Mouse (Mus musculus): Measurements from ENCODE around the gene Cacng6.
A peak's percentile ranks its signal among the peaks of the same experiment; 100 is the strongest.

Cacng6 gene

DNA sequence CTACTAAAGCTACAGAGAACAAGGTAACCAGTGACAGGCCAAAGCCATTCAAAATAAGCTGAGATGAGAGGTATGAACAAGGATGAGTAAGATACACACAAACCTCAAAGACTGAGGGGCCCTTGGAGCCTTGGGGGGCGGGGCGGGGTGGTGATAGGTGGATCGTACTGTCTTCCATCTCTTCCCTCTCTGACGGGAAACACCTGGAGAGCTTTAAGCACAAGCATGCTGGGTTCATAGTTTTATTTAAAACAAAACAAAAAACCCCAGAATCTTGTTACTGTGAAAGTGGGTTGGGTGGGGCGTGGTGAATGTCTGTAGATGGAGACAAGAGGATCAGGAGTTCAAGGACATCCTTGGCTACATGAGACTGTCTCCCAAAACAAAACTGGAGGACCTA, 3.5 kb upstream of the Cacng6 start:
- no peak for DNase-seq

- no peak for DNase-seq
Measured at GRCm38 (mm10) chr7:3421297-3421696, 2.7 kb upstream of the Cacng6 start.

DNA sequence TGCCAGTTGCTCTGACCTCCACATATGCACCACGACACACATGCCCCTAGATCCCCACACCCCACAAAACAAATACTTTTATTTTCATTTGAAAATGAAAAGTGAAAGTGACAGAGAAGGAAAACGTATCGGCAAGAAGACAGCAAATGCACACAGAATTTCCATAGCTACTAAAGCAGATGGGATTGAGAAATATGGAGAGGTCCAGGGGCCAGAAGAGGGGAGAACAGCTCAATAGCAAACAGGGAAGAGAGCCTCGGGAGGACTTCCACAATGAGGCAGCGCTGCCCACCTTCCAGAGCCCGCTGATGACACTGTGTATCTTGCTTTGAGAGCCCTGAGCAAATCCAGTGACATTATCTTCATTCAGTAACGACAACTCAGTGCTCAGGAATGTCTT, 1.9 kb upstream of the Cacng6 start:
- DNase-seq, result no peak

DNA sequence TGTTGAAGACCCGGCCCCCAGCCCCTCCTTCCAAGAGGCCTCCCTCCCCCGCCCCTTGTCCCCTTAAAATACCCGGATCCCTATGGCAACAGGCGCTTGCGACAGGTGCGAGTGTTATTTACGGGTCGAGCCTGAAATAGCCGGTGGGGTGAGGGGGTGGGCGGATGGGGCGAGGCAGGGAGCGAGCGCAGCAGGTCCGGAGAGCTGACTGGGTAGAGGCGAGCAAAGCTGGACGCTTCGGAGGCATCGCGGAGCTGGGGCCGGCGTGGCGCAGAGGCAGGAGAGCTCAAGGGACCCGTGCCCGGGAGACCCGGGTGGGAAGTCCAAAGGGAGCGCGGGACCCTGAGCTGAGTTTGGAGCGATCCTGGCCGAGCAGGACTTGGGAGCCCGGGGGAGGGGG, 565 bp upstream of the Cacng6 start:
- no peak for DNase-seq

GRCm38 (mm10) chr7:3425141-3425540, 1.1 kb downstream of the Cacng6 start:
- no peak for DNase-seq

GRCm38 (mm10) chr7:3430161-3430560, 6.2 kb downstream of the Cacng6 start:
- no peak for DNase-seq

DNA sequence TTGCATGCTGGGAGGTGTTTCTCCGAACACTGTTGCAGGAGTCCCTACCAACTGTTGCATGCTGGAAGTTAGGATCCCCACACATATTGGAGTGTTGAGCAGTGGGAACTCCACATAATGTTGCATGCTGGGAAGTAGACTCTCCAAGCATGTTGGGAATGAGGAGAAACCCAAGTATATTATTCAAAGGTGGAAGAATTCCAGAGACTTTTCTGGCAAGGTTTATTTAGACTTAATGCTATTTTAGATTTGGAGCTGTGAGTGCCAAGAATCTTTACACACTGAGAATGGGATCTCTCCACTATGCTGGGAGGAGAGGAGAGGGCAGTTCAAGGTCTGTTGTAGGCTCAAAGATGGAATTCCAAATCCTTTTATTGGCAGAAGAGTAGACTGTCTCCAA, 8.1 kb downstream of the Cacng6 start:
- no peak for DNase-seq

DNA sequence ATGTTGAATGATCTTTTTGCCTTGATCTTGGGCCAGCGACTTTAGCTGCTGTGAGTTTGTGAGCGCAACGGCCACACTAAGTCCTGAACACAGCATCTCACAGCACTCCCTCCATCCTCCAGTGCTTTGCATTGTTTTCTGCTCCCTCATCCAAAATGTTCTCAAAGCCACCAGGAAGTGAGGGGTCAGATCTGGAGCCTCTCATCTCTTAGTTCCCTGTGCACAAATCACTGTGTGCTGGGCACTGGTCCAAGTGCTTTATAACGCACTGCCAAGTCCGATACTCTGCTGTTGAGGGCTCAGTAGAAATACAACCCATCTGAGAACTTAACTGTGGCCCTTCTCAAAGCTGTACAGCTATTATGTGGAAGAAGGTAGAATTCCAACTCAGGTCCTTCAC, 13.9 kb downstream of the Cacng6 start:
- no peak for DNase-seq

DNA sequence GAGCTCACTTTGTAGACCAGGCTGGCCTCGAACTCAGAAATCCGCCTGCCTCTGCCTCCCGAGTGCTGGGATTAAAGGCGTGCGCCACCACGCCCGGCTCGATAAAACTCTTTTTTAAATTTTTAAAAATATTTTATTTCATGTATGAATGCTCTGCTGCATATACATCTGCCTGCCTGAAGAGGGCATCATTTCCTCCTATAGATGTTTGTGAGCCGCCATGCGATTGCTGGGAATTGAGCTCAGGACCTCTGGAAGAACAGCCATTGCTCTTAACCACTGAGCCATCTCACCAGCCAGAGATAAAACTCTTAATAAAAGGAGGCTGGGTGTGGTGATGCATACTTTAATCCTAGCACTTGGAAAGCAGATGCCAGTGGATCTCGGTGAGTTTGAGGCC, 16.0 kb downstream of the Cacng6 start:
- no peak for DNase-seq

GRCm38 (mm10) chr7:3440526-3440925, 16.5 kb downstream of the Cacng6 start:
- DNase-seq, result no peak

DNA sequence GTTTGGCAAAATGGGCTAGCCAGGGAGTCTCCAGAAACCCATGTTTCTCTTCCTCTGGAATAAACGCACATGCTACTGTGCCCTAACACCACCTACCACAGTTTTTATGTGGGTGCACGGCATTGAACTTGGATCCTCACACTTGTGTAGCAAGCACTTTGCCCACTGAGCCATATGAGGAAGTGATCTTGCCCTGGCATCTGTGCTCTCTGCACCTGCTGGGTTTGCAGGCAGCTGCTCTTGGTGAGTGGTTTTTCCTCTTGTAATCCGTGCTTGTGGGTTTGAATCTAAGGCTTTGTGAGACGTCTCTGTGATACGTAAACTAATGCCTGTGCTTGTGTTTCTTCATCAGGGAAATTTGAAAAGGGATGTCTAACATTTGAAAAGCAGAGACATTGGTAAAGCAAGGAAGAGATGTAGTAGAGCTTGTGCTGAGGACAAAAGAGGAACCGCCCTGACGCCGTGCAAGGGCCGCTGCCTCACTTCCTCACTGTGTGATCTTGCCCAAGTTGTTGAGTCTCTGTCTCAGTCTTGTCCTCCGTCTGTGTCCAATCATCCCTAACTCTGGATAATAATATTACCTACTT, 18.6 kb downstream of the Cacng6 start:
- no peak for DNase-seq

DNA sequence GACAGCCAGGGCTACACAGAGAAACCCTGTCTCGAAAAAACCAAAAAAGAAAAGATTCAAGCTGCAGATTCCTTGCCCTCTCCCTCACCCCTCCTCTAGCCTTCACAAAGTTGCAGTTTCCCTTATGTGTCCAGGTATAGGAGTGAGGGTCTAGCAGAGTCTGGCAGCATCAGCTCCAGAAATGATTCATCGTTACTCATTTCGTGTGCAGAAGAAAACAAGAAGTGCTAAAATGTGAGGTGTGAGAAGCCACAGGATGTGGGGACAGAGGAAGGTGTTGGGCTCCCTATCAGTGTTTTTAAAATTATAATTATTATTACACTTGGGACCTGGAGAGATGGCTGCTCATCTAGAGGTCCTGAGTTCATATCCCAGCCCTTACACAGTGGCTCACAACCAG, 20.7 kb downstream of the Cacng6 start:
- no peak for DNase-seq

DNA sequence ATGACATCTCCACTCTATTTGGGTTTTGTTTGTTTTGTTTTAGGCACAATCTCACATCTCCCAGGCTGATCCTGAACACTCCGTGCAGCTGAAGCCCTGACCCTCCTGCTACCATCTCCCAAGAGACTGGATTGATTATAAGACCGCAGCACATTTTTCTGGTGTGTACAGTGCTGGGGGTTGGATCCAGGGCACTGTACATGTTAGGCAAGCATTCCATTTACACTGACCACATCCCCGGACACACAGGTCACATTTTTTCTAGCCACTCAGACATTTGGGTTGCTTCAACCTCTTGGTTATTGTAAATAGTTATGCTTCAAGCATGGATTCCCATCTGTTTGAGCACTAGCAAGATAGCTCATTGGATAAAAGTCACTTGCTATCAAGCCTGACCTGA, 22.6 kb downstream of the Cacng6 start:
- DNase-seq, result no peak

DNA sequence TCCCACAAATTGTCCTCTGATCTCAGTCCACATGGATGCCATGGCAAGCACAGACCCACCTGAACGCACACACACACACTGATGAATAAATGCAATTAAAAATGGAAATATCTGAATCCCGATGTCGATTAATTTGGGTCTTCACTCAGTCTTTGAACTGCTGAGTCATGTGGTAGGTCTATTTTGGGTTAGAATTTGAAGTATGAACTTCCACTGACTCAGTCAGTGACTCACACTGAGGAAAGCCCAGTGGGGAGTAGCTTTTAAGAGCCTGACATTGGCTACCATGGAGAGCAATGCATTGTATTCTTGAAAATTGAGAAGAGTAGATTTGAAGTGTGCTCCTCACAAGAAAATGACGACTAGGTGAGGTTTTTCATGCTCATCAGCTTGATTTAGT, 23.0 kb downstream of the Cacng6 start:
- no peak for DNase-seq

GRCm38 (mm10) chr7:3448737-3449454, 24.9 kb downstream of the Cacng6 start:
- peak; percentile 35 for DNase-seq

GRCm38 (mm10) chr7:3450671-3451070, 26.7 kb downstream of the Cacng6 start:
- no peak for DNase-seq

GRCm38 (mm10) chr7:3451161-3451560, 27.2 kb downstream of the Cacng6 start:
- DNase-seq, result no peak

- no peak for DNase-seq
Measured at GRCm38 (mm10) chr7:3452821-3453485, 29.0 kb downstream of the Cacng6 start.

DNA sequence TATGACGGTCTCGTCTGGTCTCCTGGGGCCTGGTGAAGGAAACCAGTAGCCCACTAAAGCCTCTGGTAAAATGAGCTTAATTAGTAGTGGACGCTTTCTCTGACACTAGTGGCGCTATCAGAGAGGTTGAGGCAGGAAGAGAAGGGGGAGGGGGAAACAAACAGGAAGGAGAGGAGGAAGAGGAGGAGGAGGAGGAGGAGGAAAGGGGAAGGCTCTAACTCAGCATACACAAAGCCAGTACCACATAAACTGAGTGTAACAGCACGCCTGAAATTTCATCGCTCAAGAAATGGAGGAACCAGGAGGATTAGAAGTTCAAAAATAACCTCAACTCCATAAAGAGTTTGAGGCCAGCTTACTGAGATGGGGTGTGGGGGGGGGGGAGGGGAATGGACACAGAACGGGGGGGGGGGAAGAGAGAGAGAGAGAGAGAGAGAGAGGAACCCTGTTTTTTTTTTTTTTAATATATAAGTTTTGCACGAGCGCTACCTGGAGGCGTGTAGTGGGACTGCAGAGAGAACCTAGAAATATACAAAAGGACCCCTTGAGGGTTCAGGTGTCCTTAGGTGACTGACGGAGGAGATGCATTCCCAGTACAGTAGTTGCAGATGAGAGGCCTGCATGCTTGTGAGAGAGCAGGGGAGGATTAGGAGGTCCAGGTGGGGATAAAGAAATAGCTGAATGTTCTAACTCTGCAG, 29.6 kb downstream of the Cacng6 start:
- DNase-seq, result no peak

- no peak for DNase-seq
Measured at GRCm38 (mm10) chr7:3457111-3457840, 33.3 kb downstream of the Cacng6 start.

GRCm38 (mm10) chr7:3457841-3458217, 33.8 kb downstream of the Cacng6 start:
- no peak for DNase-seq

DNA sequence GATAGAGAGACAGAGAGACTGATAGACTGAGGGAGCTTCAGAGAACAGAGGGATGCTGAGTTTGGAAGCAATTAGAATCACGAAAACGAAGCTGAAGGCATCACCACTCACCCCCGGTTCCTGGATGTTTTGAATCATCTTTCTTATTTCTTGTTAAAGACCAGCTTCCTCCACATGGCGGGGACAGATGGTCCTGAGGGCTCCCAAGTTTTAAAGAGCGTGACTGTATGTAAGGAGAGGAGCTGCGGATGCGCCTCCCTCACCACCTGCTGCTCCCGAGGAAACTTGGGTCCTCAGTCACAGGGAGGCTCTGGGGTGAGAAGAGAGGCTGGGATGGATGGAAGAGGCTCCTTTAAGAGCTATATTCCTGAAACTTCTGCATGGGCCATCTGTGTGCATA, 36.3 kb downstream of the Cacng6 start:
- no peak for DNase-seq

DNA sequence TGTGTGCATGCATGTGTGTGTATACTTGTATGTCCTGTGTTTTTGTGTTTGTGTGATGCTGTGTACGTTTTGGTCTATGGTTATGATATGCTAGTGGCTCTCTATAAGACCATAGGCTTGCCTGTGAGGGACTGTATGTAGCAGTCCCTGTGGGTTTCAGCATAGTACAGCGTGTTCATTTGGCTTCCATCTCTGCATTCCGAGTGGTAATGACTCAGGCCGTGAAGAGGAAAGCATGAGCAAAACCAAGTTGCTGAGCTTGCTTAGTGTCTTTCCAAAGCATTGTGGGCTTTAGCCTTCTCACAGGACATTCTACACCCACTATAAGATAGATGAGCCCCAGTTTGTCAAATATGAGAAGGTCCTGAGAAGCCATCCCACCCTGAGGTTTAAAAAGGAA, 39.3 kb downstream of the Cacng6 start:
- DNase-seq, result no peak

All from cerebellum, adult 9-11 months (tissue).